Mouse (Mus musculus) fibroblast of lung, adult 2 months (primary cell): ENCODE measurements at regions not wholly inside any gene's neighbourhood (a gene's known extent, or its start where the extent isn't known, plus 50 kb on each side); places are given as distances from the start of the nearest gene placed in this dataset.
A peak's percentile ranks its signal among the peaks of the same experiment; 100 is the strongest.

Experiments used
- DNase-seq: peaks from one replicate; pipeline ENCODE4 v3.0.0-alpha.2; 2011; ENCODE audit warnings: low read depth

DNA sequence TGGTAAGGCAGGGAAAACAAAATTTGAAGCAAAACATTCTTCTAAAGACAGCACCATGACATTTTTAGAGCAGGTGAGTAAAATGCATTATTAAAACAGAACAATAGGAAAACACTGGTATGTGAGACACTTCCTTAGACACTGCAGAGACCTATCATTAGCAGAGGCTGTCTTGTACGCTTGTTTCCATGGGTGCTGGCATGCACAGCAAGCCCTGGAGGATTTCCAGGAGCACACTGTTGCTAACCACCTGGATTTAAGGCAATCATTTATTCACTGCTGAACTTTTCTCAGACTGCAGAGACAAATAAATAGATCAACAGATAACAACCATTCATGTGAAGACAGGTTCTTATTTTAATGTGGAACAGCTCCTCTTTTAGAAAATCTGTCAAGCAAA, 127.7 kb downstream of the Pros1 start:
- DNase-seq: no peak

DNA sequence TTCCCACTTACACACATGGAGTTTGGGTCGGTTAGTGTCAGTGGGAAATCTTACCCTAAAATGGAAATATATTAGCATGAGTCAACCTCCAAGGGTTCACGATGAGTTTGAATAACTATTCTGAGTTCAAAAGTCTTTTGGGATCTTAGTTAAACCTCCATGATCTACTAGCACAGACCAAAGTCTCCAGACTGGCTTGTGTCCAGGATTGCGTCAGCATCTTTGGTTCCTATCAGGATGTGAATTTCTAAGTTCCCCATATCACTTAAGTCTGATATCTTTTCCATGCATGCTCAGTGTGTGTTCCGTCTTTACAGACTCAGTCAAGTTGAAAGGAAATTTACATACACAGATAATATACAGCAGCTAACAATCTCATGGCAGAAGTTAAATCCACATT, 128.5 kb downstream of the Pros1 start:
- DNase-seq: peak; percentile 1

DNA sequence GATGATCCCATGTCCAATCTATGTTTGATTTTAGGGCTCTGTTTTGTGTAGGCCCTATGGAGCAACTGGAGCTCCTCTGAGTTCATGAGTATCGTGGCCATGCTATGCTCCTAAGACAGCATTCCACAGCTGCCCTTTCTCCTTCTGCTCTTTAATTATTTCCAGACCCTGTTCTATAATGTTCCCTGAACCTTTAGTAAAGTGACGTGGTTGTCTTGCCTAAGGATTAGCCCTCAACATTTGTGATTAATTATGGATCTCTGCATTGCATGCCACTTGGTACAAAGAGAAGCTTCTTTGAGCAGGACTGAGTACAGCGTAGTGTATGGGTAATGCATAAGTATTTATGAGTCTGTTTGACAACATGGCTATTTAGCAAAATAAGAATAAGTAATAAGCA, 141.4 kb downstream of the Pros1 start:
- DNase-seq: no peak

DNA sequence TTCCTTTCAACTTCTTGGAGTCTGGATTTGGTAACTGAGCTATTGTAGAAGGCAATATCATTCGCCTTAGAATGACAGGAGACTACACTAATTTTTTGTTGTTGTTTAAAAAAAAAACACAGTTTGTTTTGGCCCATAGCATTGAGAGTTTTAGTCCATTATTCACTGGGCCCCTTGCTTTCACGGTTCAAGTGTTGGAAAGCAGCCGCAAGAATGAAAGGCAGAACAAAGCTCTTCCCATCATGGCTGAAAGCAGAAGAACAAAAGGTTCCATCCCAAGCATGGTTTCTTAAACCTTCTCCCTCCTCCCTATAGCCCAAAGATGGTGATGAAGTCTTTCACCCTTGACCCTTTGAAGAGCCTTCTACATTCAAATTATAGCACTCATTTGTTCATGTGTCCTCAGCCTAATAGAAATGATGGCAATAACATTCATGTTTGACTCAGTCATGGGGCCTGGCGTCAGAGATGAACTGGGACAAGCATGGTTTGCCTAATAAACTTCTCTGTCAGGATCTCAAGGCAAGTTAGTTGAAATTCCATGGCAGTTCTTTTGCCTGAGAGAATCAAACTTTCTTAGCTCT, 157.1 kb downstream of the Pros1 start:
- DNase-seq: no peak

DNA sequence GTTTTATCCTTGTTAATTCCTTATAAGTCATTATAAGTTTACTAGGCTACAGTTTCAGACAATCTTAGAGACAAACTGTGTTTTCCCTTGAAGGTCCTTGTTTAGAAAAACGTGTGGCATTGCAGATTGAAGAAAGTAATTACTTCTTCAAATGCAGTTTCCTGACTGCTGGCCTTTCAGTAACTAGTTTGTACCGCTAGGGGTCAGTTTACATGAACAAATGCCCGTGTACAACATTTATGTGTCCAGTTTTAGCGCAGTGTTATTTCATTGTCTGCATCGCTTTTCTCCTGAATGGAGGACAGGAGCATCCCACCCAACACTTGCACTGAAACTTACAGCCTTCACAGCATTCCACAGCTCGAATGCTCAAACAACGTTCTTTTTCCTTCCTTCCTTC, 160.3 kb downstream of the Pros1 start:
- peak; percentile 9 for DNase-seq

DNA sequence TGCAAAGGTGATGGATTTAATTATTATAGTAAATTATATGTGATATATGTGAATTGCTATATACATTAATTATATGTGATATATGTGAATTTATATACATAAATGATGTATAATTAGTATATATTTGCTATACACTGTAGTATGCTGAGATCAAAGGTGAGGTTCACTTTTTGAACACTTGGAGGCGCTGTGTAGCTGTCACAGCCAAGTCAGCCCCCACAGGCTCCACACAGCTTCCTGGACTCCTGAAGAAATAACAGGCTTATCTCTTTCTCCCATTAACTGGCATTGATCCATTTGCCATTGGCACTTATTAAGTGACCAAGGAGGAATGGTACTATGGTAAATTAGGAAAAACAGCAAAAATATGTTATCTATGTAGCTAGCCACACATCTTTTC, 162.0 kb downstream of the Pros1 start:
- DNase-seq: no peak

DNA sequence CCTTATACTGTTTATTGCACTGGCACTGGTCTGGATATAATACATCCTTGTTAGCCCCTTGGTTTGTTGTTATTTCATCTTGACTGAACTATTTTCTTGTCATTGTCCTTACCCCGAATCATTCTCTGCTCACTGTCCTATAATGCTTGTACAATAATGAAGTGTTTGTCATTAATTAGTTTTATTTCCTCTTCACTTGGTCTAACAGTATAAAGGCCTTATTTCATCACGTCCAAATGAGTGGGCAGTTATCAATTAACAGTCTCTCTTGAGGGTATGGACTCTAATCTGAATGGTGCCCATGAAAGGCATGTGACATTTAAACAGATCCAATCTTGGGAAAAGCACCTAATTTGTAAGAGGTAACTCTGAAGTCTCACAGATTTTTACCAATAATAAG, 162.6 kb downstream of the Pros1 start:
- no peak for DNase-seq

DNA sequence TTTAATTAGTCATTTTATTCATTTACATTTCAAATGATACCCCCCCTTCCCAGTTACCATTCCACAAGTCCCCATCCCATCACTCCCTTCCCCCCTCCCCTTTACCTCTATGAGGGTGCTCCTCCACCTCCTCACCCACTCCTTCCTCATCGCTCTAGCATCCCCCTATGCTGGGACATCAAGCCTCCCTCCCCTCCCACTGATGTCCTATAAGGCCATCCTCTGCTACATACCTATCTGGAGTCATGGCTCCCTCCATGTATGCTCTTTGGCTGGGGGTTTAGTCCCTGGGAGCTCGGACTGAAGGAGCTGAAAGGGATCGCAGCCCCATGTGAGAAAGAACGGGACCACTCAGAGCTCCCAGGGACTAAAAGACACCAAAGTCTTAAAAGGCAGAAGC, 176.3 kb downstream of the Pros1 start:
- DNase-seq: no peak

DNA sequence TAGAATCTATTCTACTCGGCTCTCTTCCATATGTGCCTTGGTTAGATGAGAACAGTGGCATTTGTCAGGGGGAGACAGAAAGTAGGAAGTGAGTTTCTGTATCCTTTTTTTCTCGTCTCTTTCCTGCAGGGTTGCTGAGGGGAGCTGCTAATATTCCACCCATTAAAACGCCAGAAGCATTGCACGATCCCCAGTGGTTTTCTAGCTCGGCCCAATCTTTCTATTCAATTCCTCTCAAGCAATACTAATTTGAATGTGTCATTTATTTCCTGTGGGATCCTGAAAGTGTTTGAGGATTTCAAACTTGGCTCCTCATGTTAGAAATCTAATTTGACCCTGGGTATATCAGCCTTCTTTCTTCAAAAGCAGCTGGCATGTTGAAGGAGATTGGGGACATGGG, 176.9 kb downstream of the Pros1 start:
- DNase-seq: no peak

DNA sequence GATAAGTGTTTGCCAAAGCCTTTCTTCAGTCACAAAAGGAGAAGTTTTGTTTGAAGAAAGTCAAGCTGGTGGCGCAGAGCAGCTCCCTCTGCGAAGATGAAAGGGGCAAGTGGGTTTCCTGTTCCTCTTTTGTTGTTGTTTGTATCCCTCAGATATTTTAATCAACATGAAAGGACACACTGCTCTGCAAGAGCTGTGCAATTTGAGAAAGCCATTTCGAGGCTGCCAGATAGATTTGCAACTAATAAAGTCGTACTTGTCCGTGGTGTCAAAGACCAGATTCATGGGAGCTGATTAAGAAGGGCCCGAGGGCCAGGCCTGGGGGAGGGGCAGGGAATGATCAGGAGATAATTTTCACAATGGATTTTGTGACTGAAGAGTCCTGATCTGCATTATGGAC, 177.7 kb downstream of the Pros1 start:
- no peak for DNase-seq

DNA sequence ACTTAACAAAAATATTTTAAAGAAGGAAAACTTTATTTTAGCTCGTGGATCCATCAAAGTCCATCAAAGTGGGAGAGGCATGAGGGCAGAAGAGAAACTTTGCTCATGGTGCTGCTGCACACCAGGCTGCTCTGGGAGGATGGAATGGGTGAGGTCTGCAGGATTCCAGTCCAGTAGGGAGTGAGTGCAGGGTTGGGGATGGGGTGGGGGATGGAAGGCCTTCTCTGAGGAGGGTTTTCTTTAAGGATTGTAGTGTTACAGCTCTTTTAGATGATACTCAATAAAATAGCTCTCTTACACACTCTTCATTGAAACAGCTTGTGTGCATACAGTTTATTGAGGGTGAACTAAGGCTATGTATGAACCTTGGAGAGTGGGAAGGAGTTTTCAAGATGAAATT, 195.0 kb downstream of the Pros1 start:
- DNase-seq: no peak

DNA sequence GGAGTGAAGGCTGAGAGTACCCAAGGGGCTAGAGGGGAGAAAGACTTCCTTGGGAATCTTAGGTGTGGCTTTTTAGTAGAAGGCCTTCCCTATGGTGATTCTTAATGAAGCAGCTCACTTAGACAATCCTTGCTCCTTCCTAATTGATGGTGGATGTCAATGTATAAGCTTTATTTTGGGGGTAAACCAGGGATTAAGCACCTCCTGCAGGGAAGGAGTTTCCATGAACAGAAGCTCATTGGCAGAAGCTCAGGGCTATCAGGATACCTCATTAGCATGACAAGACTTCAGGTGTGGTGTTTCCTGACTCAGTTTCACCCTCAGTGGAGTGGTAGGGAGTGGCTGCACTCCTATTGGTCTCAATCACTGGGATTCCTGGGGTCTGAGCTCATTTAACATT, 208.8 kb downstream of the Pros1 start:
- DNase-seq: no peak

DNA sequence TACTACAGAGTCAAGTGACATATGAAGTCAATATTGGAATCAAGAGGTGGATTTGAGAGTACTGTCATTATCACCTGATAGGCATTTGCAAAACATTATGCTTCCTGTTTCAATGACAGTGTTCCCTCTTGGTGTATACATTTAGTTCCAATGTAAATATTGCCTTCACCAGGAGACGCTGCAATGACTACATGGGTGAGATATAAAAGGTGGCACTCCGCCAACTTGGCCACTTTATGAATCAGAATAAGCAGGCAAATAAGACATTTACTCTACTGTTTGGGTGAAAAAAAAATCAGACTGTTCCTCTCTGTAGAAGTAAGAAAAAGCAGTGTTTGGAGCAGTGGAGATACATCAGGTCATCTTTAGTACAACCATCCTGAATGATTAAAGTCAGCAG, 215.9 kb downstream of the Pros1 start:
- DNase-seq: no peak

DNA sequence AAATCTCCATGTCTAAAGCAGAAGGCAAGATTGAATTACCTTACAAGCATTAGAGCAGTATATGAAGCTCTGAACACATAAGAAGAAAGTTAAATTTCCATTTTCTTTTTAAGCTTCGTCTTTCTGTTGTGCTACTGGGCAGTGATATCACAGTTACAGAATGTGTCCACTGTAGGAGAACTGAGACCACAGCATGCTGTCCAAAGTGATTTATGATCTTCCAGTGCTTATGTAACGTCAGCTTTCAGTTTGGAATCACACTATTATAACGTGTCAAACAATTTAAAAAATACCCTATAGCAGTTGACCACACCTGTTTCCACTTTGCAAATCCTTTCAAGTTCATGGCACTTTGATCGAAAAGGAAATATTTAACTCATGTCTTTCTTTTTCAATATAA, 221.7 kb downstream of the Pros1 start:
- DNase-seq: no peak

DNA sequence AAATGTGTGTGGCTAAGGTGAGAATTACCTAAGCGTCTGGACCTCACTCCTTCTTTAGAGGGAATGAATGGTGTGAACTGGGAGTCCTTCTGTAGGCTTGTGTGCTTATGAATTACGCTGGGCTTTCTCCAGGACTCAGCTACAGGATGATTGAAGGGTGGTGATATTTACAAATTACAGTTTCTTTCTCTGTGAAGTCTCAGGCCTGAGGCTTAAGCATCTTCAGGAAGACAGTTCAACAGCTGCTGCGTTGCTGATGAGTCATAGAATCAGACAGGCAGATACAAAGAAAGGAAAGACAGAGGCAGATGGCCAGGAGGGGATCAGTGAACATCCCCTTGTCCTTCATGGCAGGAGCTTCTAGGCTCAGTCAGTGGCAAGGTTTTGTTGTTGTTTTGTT, 227.3 kb downstream of the Pros1 start:
- DNase-seq: no peak

DNA sequence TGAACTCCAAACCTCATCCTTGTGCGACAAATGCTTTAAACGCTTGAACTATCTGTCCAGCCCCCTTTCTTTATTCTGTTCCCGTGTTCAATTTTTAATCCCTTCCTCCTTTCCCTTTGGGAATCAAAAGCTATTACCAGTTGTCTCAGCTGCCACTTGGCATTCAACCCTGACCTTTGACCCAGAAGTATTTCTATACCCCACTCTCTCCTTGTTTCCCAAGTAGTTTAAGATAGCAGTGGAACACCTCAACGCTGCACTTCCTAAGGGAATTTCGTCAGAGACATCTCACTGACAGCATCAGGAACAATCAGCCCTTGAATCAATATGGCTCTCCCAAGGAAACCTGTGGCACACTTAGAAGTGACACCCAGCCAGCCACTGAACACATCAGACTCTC, 229.1 kb downstream of the Pros1 start:
- DNase-seq: no peak

DNA sequence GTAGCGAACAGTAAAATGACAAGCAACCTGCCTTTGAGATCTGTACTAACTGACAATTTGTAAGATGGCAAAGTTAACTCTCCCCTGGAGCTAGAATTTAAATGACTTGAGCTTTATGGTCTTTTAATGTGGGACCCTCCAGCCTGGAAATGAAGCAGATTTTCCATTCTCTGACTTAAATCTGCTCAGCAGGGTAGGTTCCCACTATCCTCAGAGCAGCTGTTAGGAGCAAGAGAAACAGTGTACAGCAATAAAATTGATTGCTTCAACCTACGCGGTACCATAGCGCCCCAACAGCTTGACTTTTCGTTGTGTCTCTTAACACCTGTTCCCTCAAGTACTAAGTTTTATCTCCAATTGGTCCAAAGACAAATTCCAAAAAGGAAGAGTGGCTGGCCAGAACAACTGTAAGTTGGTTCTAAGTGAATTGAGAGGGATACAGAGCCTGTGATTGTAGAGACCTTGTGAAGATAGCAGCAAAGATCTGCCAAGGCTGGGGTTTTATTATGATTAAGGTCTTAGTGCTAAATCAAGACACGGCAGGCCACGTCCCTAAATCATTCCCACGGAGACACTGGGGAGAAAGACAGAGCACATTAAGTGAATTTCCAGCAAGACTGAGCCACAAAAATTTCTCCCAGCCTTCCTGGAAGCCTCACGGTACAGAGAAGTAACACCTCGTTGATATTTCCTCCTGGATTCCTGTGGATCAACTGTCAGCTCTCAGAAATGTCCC, 230.1 kb downstream of the Pros1 start:
- DNase-seq: no peak

DNA sequence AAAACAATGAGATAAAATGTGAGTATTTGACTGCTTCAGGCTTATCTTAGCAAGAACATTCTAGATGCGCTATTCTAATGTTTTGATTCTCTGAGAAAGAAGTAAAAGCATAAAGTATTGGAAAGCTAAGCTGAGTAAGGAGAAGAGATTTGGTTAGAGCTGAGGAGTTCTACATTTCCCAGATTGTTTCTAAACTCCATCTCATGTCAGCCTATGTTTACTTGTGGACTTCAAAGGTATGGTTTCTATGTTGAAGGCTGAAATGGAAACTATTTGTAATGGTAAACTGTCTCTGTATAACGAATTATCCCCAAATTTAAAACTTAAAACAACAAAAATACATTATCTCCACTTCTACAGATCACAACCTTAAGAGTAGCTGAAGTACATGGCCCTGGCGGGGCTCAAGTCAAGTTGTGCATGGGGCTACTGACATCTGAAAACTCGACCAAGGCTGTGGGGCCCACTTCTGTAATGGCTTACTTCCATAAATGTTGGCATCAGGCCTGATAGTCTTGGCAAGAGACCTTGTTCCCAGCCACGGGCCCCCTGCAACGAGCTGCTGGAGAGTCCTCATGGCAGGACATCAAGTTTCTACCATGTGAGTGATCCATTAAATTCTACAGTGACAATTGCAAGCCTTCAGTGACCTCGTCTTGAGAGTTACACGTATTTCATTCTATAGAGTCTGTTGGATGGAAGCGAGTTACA, 232.1 kb downstream of the Pros1 start:
- no peak for DNase-seq

DNA sequence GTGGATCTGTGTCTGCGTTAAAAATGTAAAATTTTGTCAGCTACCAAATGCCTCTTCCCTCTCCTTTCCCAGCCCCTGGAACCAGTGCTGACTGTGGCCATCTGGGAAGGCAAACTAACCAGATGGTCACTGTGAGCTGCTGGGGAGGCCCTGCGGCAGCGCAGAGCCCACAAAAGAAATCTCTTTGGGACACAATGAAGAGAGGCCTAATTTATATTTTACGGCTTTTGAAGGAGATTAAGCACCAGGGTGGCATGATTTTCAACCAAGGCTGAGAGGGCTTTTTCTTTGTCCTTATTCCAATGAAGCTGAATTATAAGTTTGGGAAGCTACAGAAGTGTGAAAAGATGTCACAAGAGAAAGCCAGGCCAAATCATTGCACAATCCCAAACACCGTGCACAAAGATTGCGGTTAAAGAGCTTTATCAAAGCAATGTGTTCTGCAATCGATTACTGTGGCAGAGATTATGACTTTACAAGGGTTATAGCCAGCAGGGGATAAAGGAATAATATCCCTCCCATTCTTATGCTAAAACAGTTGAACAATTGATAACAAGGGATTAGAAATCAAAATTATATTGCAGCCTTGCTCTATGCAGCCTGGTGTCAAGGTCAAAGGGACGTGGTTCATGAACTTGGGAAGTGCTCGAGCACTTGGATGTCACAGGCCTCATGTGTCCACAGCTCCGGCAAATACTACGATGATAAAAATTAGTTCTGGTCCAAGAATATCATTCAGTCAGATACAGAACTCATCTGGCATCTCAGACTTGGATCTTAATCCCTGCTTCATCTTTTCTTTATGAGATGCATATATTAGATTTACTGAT, 237.6 kb downstream of the Pros1 start:
- DNase-seq: no peak

DNA sequence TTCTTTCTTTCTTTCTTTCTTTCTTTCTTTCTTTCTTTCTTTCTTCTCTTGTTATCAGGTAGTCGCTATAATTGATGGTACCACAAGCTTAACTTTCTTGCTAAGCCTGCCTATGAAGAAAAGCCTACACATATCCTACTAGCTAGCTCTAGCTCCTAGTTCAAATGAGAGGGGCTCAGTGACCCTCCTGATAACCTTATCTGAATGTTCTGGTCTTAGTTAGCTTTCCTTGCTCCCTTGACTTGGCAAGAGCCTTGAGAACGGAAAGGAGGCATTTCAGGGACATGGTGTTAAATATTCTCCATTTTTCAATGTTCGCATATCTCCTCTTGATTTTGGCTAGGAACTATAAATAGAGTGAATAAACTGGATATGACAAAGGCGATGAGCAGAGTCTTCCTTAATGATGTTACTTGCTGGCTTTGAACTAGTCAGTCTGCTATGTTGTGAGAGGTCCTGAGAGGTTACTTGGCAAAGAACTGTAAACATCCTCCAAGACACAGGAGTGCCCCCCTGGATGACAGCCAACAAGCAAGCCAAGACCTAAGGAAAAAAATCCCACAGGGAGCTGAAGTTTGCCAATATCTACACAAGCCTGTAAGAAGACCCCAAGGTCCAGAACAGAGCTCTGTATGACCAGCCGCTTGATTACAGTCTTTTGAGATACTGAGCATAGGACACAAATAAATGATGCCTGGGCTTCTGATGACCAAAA, 240.2 kb downstream of the Pros1 start:
- no peak for DNase-seq

DNA sequence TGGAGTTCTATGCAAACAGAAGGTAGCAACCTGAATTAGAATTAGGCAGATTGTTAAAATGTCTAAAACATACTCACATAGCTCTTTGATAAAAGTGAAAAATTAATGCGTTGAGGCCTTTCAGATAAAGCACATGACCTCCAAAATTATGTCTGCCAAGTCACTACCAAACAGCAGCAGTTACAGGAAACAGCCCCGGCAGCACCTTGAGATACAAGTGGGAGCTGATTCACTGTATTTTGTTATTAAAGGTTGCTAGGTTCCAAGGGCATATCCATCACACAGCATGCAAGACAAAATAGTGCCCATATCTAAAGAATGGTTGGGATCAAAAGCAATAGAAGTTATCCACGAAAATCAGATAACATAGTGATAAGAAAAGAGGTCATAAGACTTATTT, 248.3 kb downstream of the Pros1 start:
- DNase-seq: no peak

DNA sequence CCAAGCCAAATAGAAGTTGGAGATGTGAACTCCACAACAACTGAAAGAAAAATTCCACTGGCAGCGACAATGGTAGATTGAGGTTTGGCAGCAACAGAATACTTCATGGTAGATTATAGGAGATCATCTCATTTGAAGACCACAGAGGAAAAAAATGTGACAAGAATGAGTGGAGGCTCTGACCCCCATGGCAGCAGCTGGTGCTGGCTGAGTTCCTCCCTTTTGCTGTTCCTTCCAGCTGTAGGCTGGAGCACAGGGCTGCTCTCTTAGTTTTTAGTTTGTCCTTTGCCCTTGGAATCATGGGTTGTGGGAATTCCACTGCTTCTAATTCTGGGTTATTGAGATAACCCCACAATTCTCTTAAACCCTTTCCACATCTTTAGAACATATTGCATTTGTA, 248.8 kb downstream of the Pros1 start:
- no peak for DNase-seq
